Mouse (Mus musculus): ENCODE measurements around the gene Samd5. TPM values are rescaled to one million over a fixed set of nuclear protein-coding genes. Genes with fewer than 3 reads are reported as not detected.

Gene Samd5
- polyA plus RNA-seq (2014; fragmentation: Nextera tagmentation; extraction: Ambion mirVana): 2.6 and 3.1 TPM in 2 replicates

GRCm38 (mm10) chr10:9674561-9675521 lies at the start of gene Samd5:
Samd5 (minus strand) TSS chr10:9675208.
- no peak within 1 kb of the TSS; a peak in 1 of 4 replicates for H3K27ac ChIP-seq (replicated peaks in 1 of 2; ENCODE audit: control insufficient read depth in 1 of 2, insufficient read depth in 1 of 2, low read depth in 2 of 2, low read length in 2 of 2)
- WGBS: under 1% methylated on average over 91 of the region's 91 CpGs
- H3K27me3 ChIP-seq (ENCODE audit: control insufficient read depth, insufficient read depth, low read length): no peaks in the 10 kb centered on the region
- H3K4me3 ChIP-seq (ENCODE audit: control insufficient read depth in 1 of 2, insufficient read depth in 1 of 2, low read depth in 1 of 2, low read length in 2 of 2): peak within 1 kb of the TSS; percentile 63 to 65
- ATAC-seq (ENCODE audit: insufficient number of reproducible peaks, insufficient read depth, low FRiP score, low read depth): peak; percentile 87
- peaks cover 0 to 13% of the 10 kb centered on the region in 2 experiments; a peak in 1 of 4 replicates for H3K4me1 ChIP-seq (ENCODE audit: control insufficient read depth in 2 of 2, insufficient read depth in 2 of 2, low read length in 2 of 2)
- peak within 1 kb of the TSS; percentile 74 for H3K9ac ChIP-seq (ENCODE audit: low read length)
- peak within 1 kb of the TSS; percentile 98 for H3K4me2 ChIP-seq (ENCODE audit: low read length)
- no peaks in the 10 kb centered on the region for H3K36me3 ChIP-seq (ENCODE audit: control insufficient read depth, insufficient read depth, low read length)
- H3K9me3 ChIP-seq (ENCODE audit: control insufficient read depth, low read length): no peaks in the 10 kb centered on the region

- WGBS: 79% methylated on average over 10 of the region's 11 CpGs
- Histone ChIP-seq H3K4me1 (ENCODE audit: control insufficient read depth in 2 of 2, insufficient read depth in 2 of 2, low read length in 2 of 2) (peaks cover 0 to 6% of the 10 kb centered on the region in 2 experiments; a peak in 1 of 4 replicates), H3K27ac (replicated peaks in 1 of 2; ENCODE audit: control insufficient read depth in 1 of 2, insufficient read depth in 1 of 2, low read depth in 2 of 2, low read length in 2 of 2) (no peak overlapping the region), H3K9ac (ENCODE audit: low read length) (no peak overlapping the region), H3K9me3 (ENCODE audit: control insufficient read depth, low read length) (no peaks in the 10 kb centered on the region), H3K4me3 (ENCODE audit: control insufficient read depth in 1 of 2, insufficient read depth in 1 of 2, low read depth in 1 of 2, low read length in 2 of 2) (no peak overlapping the region), H3K36me3 (ENCODE audit: control insufficient read depth, insufficient read depth, low read length) (no peaks in the 10 kb centered on the region), H3K27me3 (ENCODE audit: control insufficient read depth, insufficient read depth, low read length) (no peaks in the 10 kb centered on the region), H3K4me2 (ENCODE audit: low read length) (no peak overlapping the region)
- ATAC-seq (ENCODE audit: insufficient number of reproducible peaks, insufficient read depth, low FRiP score, low read depth): no peak
Measured at GRCm38 (mm10) chr10:9722519-9723303, 47.7 kb upstream of the Samd5 start.

GRCm38 (mm10) chr10:9720027-9720426 lies 45.0 kb upstream of the Samd5 start:
- WGBS: 70% methylated on average over 5 of the region's 5 CpGs
- no peak for ATAC-seq (ENCODE audit: insufficient number of reproducible peaks, insufficient read depth, low FRiP score, low read depth)
- H3K36me3 ChIP-seq (ENCODE audit: control insufficient read depth, insufficient read depth, low read length): no peaks in the 10 kb centered on the region

GRCm38 (mm10) chr10:9718086-9718485 lies 43.1 kb upstream of the Samd5 start:
- H3K4me2 ChIP-seq (ENCODE audit: low read length): no peak overlapping the region
- H3K27ac ChIP-seq (replicated peaks in 1 of 2; ENCODE audit: control insufficient read depth in 1 of 2, insufficient read depth in 1 of 2, low read depth in 2 of 2, low read length in 2 of 2): no peak overlapping the region
- no peaks in the 10 kb centered on the region for H3K27me3 ChIP-seq (ENCODE audit: control insufficient read depth, insufficient read depth, low read length)
- no peak for ATAC-seq (ENCODE audit: insufficient number of reproducible peaks, insufficient read depth, low FRiP score, low read depth)
- H3K4me3 ChIP-seq (ENCODE audit: control insufficient read depth in 1 of 2, insufficient read depth in 1 of 2, low read depth in 1 of 2, low read length in 2 of 2): no peak overlapping the region
- H3K9me3 ChIP-seq (ENCODE audit: control insufficient read depth, low read length): no peaks in the 10 kb centered on the region
- 74% methylated on average over 5 of the region's 5 CpGs for WGBS
- no peak overlapping the region for H3K9ac ChIP-seq (ENCODE audit: low read length)
- no peaks in the 10 kb centered on the region for H3K36me3 ChIP-seq (ENCODE audit: control insufficient read depth, insufficient read depth, low read length)
- H3K4me1 ChIP-seq (ENCODE audit: control insufficient read depth in 2 of 2, insufficient read depth in 2 of 2, low read length in 2 of 2): peaks cover 0 to 6% of the 10 kb centered on the region in 2 experiments; a peak in 1 of 4 replicates

More at GRCm38 (mm10) chr10:9720027-9720426, 45.0 kb upstream of the Samd5 start:
- H3K4me2 ChIP-seq (ENCODE audit: low read length): no peak overlapping the region
- no peaks in the 10 kb centered on the region for H3K9me3 ChIP-seq (ENCODE audit: control insufficient read depth, low read length)
- H3K4me3 ChIP-seq (ENCODE audit: control insufficient read depth in 1 of 2, insufficient read depth in 1 of 2, low read depth in 1 of 2, low read length in 2 of 2): no peak overlapping the region
- no peak overlapping the region for H3K27ac ChIP-seq (replicated peaks in 1 of 2; ENCODE audit: control insufficient read depth in 1 of 2, insufficient read depth in 1 of 2, low read depth in 2 of 2, low read length in 2 of 2)
- peaks cover 0 to 6% of the 10 kb centered on the region in 2 experiments; a peak in 1 of 4 replicates for H3K4me1 ChIP-seq (ENCODE audit: control insufficient read depth in 2 of 2, insufficient read depth in 2 of 2, low read length in 2 of 2)
- no peak overlapping the region for H3K9ac ChIP-seq (ENCODE audit: low read length)
- H3K27me3 ChIP-seq (ENCODE audit: control insufficient read depth, insufficient read depth, low read length): no peaks in the 10 kb centered on the region

GRCm38 (mm10) chr10:9704956-9705355 lies 29.9 kb upstream of the Samd5 start:
- no peak for ATAC-seq (ENCODE audit: insufficient number of reproducible peaks, insufficient read depth, low FRiP score, low read depth)
- no peaks in the 10 kb centered on the region for H3K36me3 ChIP-seq (ENCODE audit: control insufficient read depth, insufficient read depth, low read length)
- no peak overlapping the region for H3K4me2 ChIP-seq (ENCODE audit: low read length)
- WGBS: 47% methylated on average over 1 of the region's 1 CpGs
- no peaks in the 10 kb centered on the region for H3K27me3 ChIP-seq (ENCODE audit: control insufficient read depth, insufficient read depth, low read length)
- H3K27ac ChIP-seq (replicated peaks in 1 of 2; ENCODE audit: control insufficient read depth in 1 of 2, insufficient read depth in 1 of 2, low read depth in 2 of 2, low read length in 2 of 2): no peak overlapping the region
- H3K4me1 ChIP-seq (ENCODE audit: control insufficient read depth in 2 of 2, insufficient read depth in 2 of 2, low read length in 2 of 2): peaks cover 0 to 4% of the 10 kb centered on the region in 2 experiments; a peak in 1 of 4 replicates
- H3K9ac ChIP-seq (ENCODE audit: low read length): no peak overlapping the region
- no peak overlapping the region for H3K4me3 ChIP-seq (ENCODE audit: control insufficient read depth in 1 of 2, insufficient read depth in 1 of 2, low read depth in 1 of 2, low read length in 2 of 2)
- H3K9me3 ChIP-seq (ENCODE audit: control insufficient read depth, low read length): no peaks in the 10 kb centered on the region

GRCm38 (mm10) chr10:9699071-9699761 lies 24.2 kb upstream of the Samd5 start:
- Histone ChIP-seq H3K4me3 (ENCODE audit: control insufficient read depth in 1 of 2, insufficient read depth in 1 of 2, low read depth in 1 of 2, low read length in 2 of 2) (0 out of 4 replicates have a peak overlapping the region, but pooled peaks of 1 of the 2 experiments have one; percentile 5), H3K9me3 (ENCODE audit: control insufficient read depth, low read length) (no peaks in the 10 kb centered on the region), H3K27ac (replicated peaks in 1 of 2; ENCODE audit: control insufficient read depth in 1 of 2, insufficient read depth in 1 of 2, low read depth in 2 of 2, low read length in 2 of 2) (0 out of 4 replicates have a peak overlapping the region, but pooled peaks of 1 of the 2 experiments have one; percentile 0), H3K4me2 (ENCODE audit: low read length) (peak overlapping the region; percentile 48), H3K27me3 (ENCODE audit: control insufficient read depth, insufficient read depth, low read length) (no peaks in the 10 kb centered on the region), H3K9ac (ENCODE audit: low read length) (no peak overlapping the region), H3K36me3 (ENCODE audit: control insufficient read depth, insufficient read depth, low read length) (no peaks in the 10 kb centered on the region), H3K4me1 (ENCODE audit: control insufficient read depth in 2 of 2, insufficient read depth in 2 of 2, low read length in 2 of 2) (peaks cover 0 to 4% of the 10 kb centered on the region in 2 experiments; a peak in 1 of 4 replicates)
- no peak; the same call in 1 of the 2 replicates for ATAC-seq (ENCODE audit: insufficient number of reproducible peaks, insufficient read depth, low FRiP score, low read depth)
- 56% methylated on average over 22 of the region's 22 CpGs for WGBS

- H3K27ac ChIP-seq (replicated peaks in 1 of 2; ENCODE audit: control insufficient read depth in 1 of 2, insufficient read depth in 1 of 2, low read depth in 2 of 2, low read length in 2 of 2): no peak overlapping the region
- H3K36me3 ChIP-seq (ENCODE audit: control insufficient read depth, insufficient read depth, low read length): no peaks in the 10 kb centered on the region
- WGBS: 85% methylated on average over 9 of the region's 9 CpGs
Measured at GRCm38 (mm10) chr10:9698141-9698540, 23.1 kb upstream of the Samd5 start.

More at GRCm38 (mm10) chr10:9698141-9698540, 23.1 kb upstream of the Samd5 start:
- H3K27me3 ChIP-seq (ENCODE audit: control insufficient read depth, insufficient read depth, low read length): no peaks in the 10 kb centered on the region
- H3K9me3 ChIP-seq (ENCODE audit: control insufficient read depth, low read length): no peaks in the 10 kb centered on the region
- H3K4me2 ChIP-seq (ENCODE audit: low read length): no peak overlapping the region
- no peak overlapping the region for H3K9ac ChIP-seq (ENCODE audit: low read length)
- no peak for ATAC-seq (ENCODE audit: insufficient number of reproducible peaks, insufficient read depth, low FRiP score, low read depth)
- H3K4me3 ChIP-seq (ENCODE audit: control insufficient read depth in 1 of 2, insufficient read depth in 1 of 2, low read depth in 1 of 2, low read length in 2 of 2): no peak overlapping the region
- peaks cover 0 to 4% of the 10 kb centered on the region in 2 experiments; a peak in 1 of 4 replicates for H3K4me1 ChIP-seq (ENCODE audit: control insufficient read depth in 2 of 2, insufficient read depth in 2 of 2, low read length in 2 of 2)

All from heart, embryonic 14.5 days (tissue).